Mouse (Mus musculus) midbrain, embryonic 15.5 days (tissue): ENCODE data around the gene Tob1. TPM values are rescaled to one million over a fixed set of nuclear protein-coding genes. Genes with fewer than 3 reads are reported as not detected.

Source experiments
- ATAC-seq: fragments of 200-750 bp; cut with Nextera tagmentation; replicated peaks from 2 replicates; pipeline ENCODE4 v1.8.0; 2017; ENCODE audit warnings: moderate TSS enrichment
- H3K27ac ChIP-seq: fragments of 300-500 bp; sonication (generic); 2 replicates; pipeline ENCODE4 v1.5.1; 2015; ENCODE audit warnings: mild to moderate bottlenecking, inconsistent platforms
- H3K27me3 ChIP-seq: fragments of 300-500 bp; sonication (generic); replicated peaks from 2 replicates; pipeline ENCODE4 v1.6.1; 2015; ENCODE audit warnings: inconsistent platforms
- H3K36me3 ChIP-seq: fragments of 300-500 bp; sonication (generic); replicated peaks from 2 replicates; pipeline ENCODE4 v1.6.1; 2015; ENCODE audit warnings: inconsistent platforms
- H3K4me1 ChIP-seq: fragments of 300-500 bp; sonication (generic); 2 replicates; pipeline ENCODE4 v1.6.1; 2015; ENCODE audit warnings: inconsistent platforms
- H3K4me2 ChIP-seq: fragments of 300-500 bp; sonication (generic); 2 replicates; pipeline ENCODE4 v1.6.1; 2015; ENCODE audit warnings: inconsistent platforms, mild to moderate bottlenecking, moderate library complexity
- H3K4me3 ChIP-seq: fragments of 300-500 bp; sonication (generic); 2 replicates; pipeline ENCODE4 v1.5.1; 2015; ENCODE audit warnings: mild to moderate bottlenecking, inconsistent platforms
- H3K9ac ChIP-seq: fragments of 300-500 bp; sonication (generic); 2 replicates; pipeline ENCODE4 v1.6.1; 2015; ENCODE audit warnings: mild to moderate bottlenecking, inconsistent platforms
- H3K9me3 ChIP-seq: fragments of 300-500 bp; sonication (generic); 2 replicates; pipeline ENCODE4 v1.6.1; 2016; ENCODE audit warnings: inconsistent platforms
- WGBS: fragments of 180-500 bp; shearing (Covaris S2); methylation state at CpG from one replicate; pipeline ENCODE4 v1.1.7; 2015; ENCODE audit warnings: mixed read lengths; 5-methylcytosine and 5-hydroxymethylcytosine counted together
- polyA plus RNA-seq: library from polyadenylated mRNA; unstranded; fragments of >200 nt; fragmentation: Nextera tagmentation; extraction: Ambion mirVana; gene quantifications from 2 replicates; pipeline ENCODE4 v1.2.1, GENCODE M21; 2015

Tob1 gene
- polyA plus RNA-seq, 1 experiment from 2014 or later, result 27.3 TPM

DNA sequence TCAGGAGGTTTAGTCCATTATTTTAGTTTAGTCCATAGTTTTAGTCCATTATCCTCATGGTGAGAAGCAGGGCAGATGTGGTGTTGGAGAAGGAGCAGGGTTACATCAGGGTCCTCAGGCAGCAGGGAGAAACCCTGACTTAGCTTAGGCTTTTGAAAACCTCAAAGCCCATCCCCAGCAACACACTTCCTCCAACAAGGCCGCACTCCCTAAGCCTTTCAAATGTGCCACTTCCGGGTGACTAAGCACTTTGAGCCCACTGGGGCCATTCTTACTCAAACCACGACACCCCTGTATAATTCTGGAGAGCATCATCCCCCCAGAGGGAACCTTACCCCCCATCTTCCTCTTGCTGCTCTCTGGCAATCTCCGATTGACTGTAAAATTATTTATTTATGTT, 48.6 kb downstream of the Tob1 start:
- no peak for ATAC-seq
- WGBS, result 61% methylated on average over 4 of the region's 4 CpGs
- Histone ChIP-seq H3K4me1 (0 out of 2 replicates have a peak, but pooled peaks cover 3% of the 10 kb centered on the region), H3K9ac (no peak overlapping the region), H3K4me2 (no peak overlapping the region), H3K4me3 (no peak overlapping the region), H3K9me3 (no peaks in the 10 kb centered on the region), H3K27ac (no peak overlapping the region), H3K27me3 (no peaks in the 10 kb centered on the region), H3K36me3 (no peaks in the 10 kb centered on the region)

DNA sequence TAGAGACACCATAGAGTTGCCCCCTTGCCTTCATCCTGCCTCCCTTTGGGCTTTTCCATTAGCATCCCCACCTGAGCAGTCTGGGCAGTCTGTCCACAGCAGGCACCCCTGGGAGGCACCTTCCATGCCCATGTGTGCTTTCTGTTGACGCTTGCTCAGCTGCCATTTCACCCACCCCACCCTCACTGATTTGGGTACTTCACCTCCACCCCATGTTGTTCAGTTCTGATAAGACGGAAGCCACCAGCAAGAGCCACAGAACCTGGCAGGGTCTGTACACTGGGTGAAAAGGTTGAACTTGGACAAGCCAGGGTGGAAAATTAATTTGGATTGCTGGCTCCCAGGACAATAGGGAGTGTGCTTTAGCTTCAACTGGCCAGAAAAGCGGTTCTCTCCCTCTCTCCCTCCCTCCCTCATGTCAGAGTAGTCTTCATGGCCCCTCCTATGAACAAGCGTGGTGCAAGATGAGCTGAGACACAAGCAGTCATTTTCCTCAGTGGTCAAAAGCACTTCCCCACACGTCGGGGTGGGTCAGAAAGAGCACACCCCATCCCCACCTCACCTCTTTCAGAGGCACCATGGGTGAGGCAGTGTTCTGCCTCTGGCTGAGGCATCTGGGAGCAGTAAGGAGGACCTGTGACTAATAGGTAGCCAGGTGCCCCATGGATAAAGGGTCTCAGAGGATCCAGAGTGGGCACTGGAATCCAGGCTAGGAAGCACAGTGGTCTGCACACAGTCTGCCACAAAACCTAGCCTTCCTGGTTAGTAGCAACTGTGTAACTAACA, 50.5 kb downstream of the Tob1 start:
- H3K4me1 ChIP-seq, result peaks cover 7% of the 10 kb centered on the region
- no peaks in the 10 kb centered on the region for H3K36me3 ChIP-seq
- WGBS, result 65% methylated on average over 6 of the region's 6 CpGs
- H3K9ac ChIP-seq, result no peak overlapping the region
- ATAC-seq, result no peak
- no peak overlapping the region for H3K4me3 ChIP-seq
- H3K9me3 ChIP-seq, result no peaks in the 10 kb centered on the region
- no peak overlapping the region for H3K4me2 ChIP-seq
- no peaks in the 10 kb centered on the region for H3K27me3 ChIP-seq
- no peak overlapping the region for H3K27ac ChIP-seq

Other genes with a start within 250 kb of the Tob1 start
- 299 and 314 TPM in 2 replicates for gene Gm20390, start 243.2 kb upstream of the Tob1 start, polyA plus RNA-seq
- 473 and 498 TPM in 2 replicates for gene Nme1, start 242.9 kb upstream of the Tob1 start, polyA plus RNA-seq
- 85.5 and 88.9 TPM in 2 replicates for gene Spag9, start 215.4 kb upstream of the Tob1 start, polyA plus RNA-seq
- 5.5 and 5.6 TPM in 2 replicates for gene Wfikkn2, start 34.6 kb downstream of the Tob1 start, polyA plus RNA-seq
- gene Gm21885, start 70.4 kb downstream of the Tob1 start, polyA plus RNA-seq, result 0.45 and 0.89 TPM in 2 replicates
- gene Luc7l3, start 110.5 kb downstream of the Tob1 start, polyA plus RNA-seq, result 129 and 143 TPM in 2 replicates
- 16.7 and 18.4 TPM in 2 replicates for gene Ankrd40, start 116.5 kb downstream of the Tob1 start, polyA plus RNA-seq
- 0.70 and 1.3 TPM in 2 replicates for gene Abcc3, start 181.5 kb downstream of the Tob1 start, polyA plus RNA-seq